Mouse (Mus musculus): Measurements from ENCODE around the gene Ccser2. TPM values are rescaled to one million over a fixed set of nuclear protein-coding genes. Genes with fewer than 3 reads are reported as not detected.

Ccser2 gene
- polyA plus RNA-seq, 1 experiment from 2014 or later = 41.7 TPM

GRCm38 (mm10) chr14:36937080-36937878, 31.3 kb downstream of the Ccser2 start:
- WGBS = 75% methylated on average over 7 of the region's 7 CpGs
- no peak overlapping the region for H3K27ac ChIP-seq (replicated peaks)
- peak; percentile 41; the same call in 1 of the 2 replicates for ATAC-seq (ENCODE audit: low FRiP score, low read depth)
- H3K27me3 ChIP-seq = no peaks in the 10 kb centered on the region
- no peaks in the 10 kb centered on the region for H3K4me1 ChIP-seq
- H3K9me3 ChIP-seq = no peaks in the 10 kb centered on the region
- no peak overlapping the region for H3K4me2 ChIP-seq (replicated peaks)
- no peak overlapping the region for H3K9ac ChIP-seq (replicated peaks)
- H3K36me3 ChIP-seq = peaks cover 5% of the 10 kb centered on the region
- H3K4me3 ChIP-seq = no peak overlapping the region

- Histone ChIP-seq H3K9me3 (no peaks in the 10 kb centered on the region), H3K9ac (replicated peaks) (no peak overlapping the region), H3K4me3 (no peak overlapping the region), H3K36me3 (peaks cover 3% of the 10 kb centered on the region; the same call in 1 of the 2 replicates), H3K4me2 (replicated peaks) (no peak overlapping the region), H3K27me3 (no peaks in the 10 kb centered on the region), H3K27ac (replicated peaks) (no peak overlapping the region), H3K4me1 (no peaks in the 10 kb centered on the region)
- WGBS = 83% methylated on average over 10 of the region's 10 CpGs
- no peak for ATAC-seq (ENCODE audit: low FRiP score, low read depth)
These were observed 35.8 kb downstream of the Ccser2 start for GRCm38 (mm10) chr14:36932638-36933382.

- H3K36me3 ChIP-seq = peaks cover 3% of the 10 kb centered on the region; the same call in 1 of the 2 replicates
- no peaks in the 10 kb centered on the region for H3K4me1 ChIP-seq
- no peak overlapping the region for H3K9ac ChIP-seq (replicated peaks)
- H3K4me3 ChIP-seq = no peak overlapping the region
- H3K9me3 ChIP-seq = no peaks in the 10 kb centered on the region
- H3K27me3 ChIP-seq = no peaks in the 10 kb centered on the region
- no peak overlapping the region for H3K27ac ChIP-seq (replicated peaks)
- ATAC-seq (ENCODE audit: low FRiP score, low read depth) = no peak
- no peak overlapping the region for H3K4me2 ChIP-seq (replicated peaks)
These were observed 36.5 kb downstream of the Ccser2 start for GRCm38 (mm10) chr14:36932038-36932437.

GRCm38 (mm10) chr14:36923383-36923782, 45.2 kb downstream of the Ccser2 start:
- Histone ChIP-seq H3K9ac (replicated peaks) (no peak overlapping the region), H3K27me3 (no peaks in the 10 kb centered on the region), H3K4me3 (no peak overlapping the region), H3K27ac (replicated peaks) (no peak overlapping the region), H3K4me2 (replicated peaks) (no peak overlapping the region), H3K36me3 (peaks cover 7% of the 10 kb centered on the region; the same call in 1 of the 2 replicates), H3K9me3 (no peaks in the 10 kb centered on the region), H3K4me1 (no peaks in the 10 kb centered on the region)
- ATAC-seq (ENCODE audit: low FRiP score, low read depth) = no peak
- 97% methylated on average over 3 of the region's 3 CpGs for WGBS

GRCm38 (mm10) chr14:36921346-36922049, 47.1 kb downstream of the Ccser2 start:
- ATAC-seq (ENCODE audit: low FRiP score, low read depth) = no peak
- Histone ChIP-seq H3K4me3 (no peak overlapping the region), H3K4me1 (no peaks in the 10 kb centered on the region), H3K9me3 (no peaks in the 10 kb centered on the region), H3K36me3 (peaks cover 7% of the 10 kb centered on the region; the same call in 1 of the 2 replicates), H3K27ac (replicated peaks) (no peak overlapping the region), H3K27me3 (no peaks in the 10 kb centered on the region), H3K9ac (replicated peaks) (no peak overlapping the region), H3K4me2 (replicated peaks) (no peak overlapping the region)
- 89% methylated on average over 5 of the region's 5 CpGs for WGBS

- H3K27ac ChIP-seq (replicated peaks) = no peak overlapping the region
- ATAC-seq (ENCODE audit: low FRiP score, low read depth) = no peak
- H3K9me3 ChIP-seq = no peaks in the 10 kb centered on the region
- 94% methylated on average over 8 of the region's 8 CpGs for WGBS
- H3K36me3 ChIP-seq = peaks cover 4% of the 10 kb centered on the region; the same call in 1 of the 2 replicates
- H3K4me3 ChIP-seq = no peak overlapping the region
- no peak overlapping the region for H3K4me2 ChIP-seq (replicated peaks)
- no peak overlapping the region for H3K9ac ChIP-seq (replicated peaks)
- H3K27me3 ChIP-seq = no peaks in the 10 kb centered on the region
- H3K4me1 ChIP-seq = no peaks in the 10 kb centered on the region
These were observed 48.7 kb downstream of the Ccser2 start for GRCm38 (mm10) chr14:36919886-36920285.

- H3K36me3 ChIP-seq = peaks cover 4% of the 10 kb centered on the region; the same call in 1 of the 2 replicates
- no peak for ATAC-seq (ENCODE audit: low FRiP score, low read depth)
- 67% methylated on average over 13 of the region's 13 CpGs for WGBS
- peak overlapping the region; percentile 25; the same call in 1 of the 2 replicates for H3K27ac ChIP-seq (replicated peaks)
- no peaks in the 10 kb centered on the region for H3K4me1 ChIP-seq
- no peak overlapping the region for H3K4me2 ChIP-seq (replicated peaks)
- H3K9me3 ChIP-seq = no peaks in the 10 kb centered on the region
- no peak overlapping the region for H3K4me3 ChIP-seq
- H3K27me3 ChIP-seq = no peaks in the 10 kb centered on the region
- 0 out of 2 replicates have a peak overlapping the region, but pooled peaks have one; percentile 20 for H3K9ac ChIP-seq (replicated peaks)
These were observed 49.4 kb downstream of the Ccser2 start for GRCm38 (mm10) chr14:36919146-36919545.

- no peak overlapping the region for H3K4me3 ChIP-seq
- H3K9ac ChIP-seq (replicated peaks) = no peak overlapping the region
- H3K9me3 ChIP-seq = no peaks in the 10 kb centered on the region
- H3K27me3 ChIP-seq = no peaks in the 10 kb centered on the region
- H3K36me3 ChIP-seq = no peaks in the 10 kb centered on the region
- 92% methylated on average over 6 of the region's 6 CpGs for WGBS
- H3K4me1 ChIP-seq = peaks cover 4% of the 10 kb centered on the region; the same call in 1 of the 2 replicates
- no peak overlapping the region for H3K27ac ChIP-seq (replicated peaks)
- ATAC-seq (ENCODE audit: low FRiP score, low read depth) = no peak
- no peak overlapping the region for H3K4me2 ChIP-seq (replicated peaks)
These were observed 53.4 kb downstream of the Ccser2 start for GRCm38 (mm10) chr14:36915203-36915602.

- H3K27ac ChIP-seq (replicated peaks) = no peak overlapping the region
- H3K27me3 ChIP-seq = no peaks in the 10 kb centered on the region
- peaks cover 4% of the 10 kb centered on the region; the same call in 1 of the 2 replicates for H3K4me1 ChIP-seq
- H3K4me3 ChIP-seq = no peak overlapping the region
- H3K4me2 ChIP-seq (replicated peaks) = no peak overlapping the region
- no peak overlapping the region for H3K9ac ChIP-seq (replicated peaks)
- no peaks in the 10 kb centered on the region for H3K36me3 ChIP-seq
- H3K9me3 ChIP-seq = no peaks in the 10 kb centered on the region
- 69% methylated on average over 3 of the region's 3 CpGs for WGBS
- ATAC-seq (ENCODE audit: low FRiP score, low read depth) = no peak
These were observed 54.0 kb downstream of the Ccser2 start for GRCm38 (mm10) chr14:36914473-36915005.

GRCm38 (mm10) chr14:36911738-36912137, 56.8 kb downstream of the Ccser2 start:
- WGBS = 62% methylated on average over 6 of the region's 6 CpGs
- Histone ChIP-seq H3K27me3 (no peaks in the 10 kb centered on the region), H3K27ac (replicated peaks) (no peak overlapping the region), H3K4me3 (no peak overlapping the region), H3K9me3 (no peaks in the 10 kb centered on the region), H3K9ac (replicated peaks) (no peak overlapping the region), H3K36me3 (no peaks in the 10 kb centered on the region), H3K4me2 (replicated peaks) (no peak overlapping the region), H3K4me1 (peaks cover 4% of the 10 kb centered on the region; the same call in 1 of the 2 replicates)
- ATAC-seq (ENCODE audit: low FRiP score, low read depth) = no peak

GRCm38 (mm10) chr14:36905809-36906522, 62.6 kb downstream of the Ccser2 start:
- Histone ChIP-seq H3K4me1 (0 out of 2 replicates have a peak, but pooled peaks cover 5% of the 10 kb centered on the region), H3K9me3 (no peaks in the 10 kb centered on the region), H3K4me2 (replicated peaks) (no peak overlapping the region), H3K27me3 (no peaks in the 10 kb centered on the region), H3K9ac (replicated peaks) (no peak overlapping the region), H3K4me3 (no peak overlapping the region), H3K27ac (replicated peaks) (no peak overlapping the region), H3K36me3 (no peaks in the 10 kb centered on the region)
- no peak for ATAC-seq (ENCODE audit: low FRiP score, low read depth)
- WGBS = 81% methylated on average over 11 of the region's 11 CpGs

All from midbrain, embryonic 12.5 days (tissue).